Mouse (Mus musculus) ES-Bruce4 (cell line): Measurements from ENCODE around the gene Mfsd11.

Experiments used
- CTCF ChIP-seq: IDR thresholded peaks from one replicate; pipeline ENCODE4 v1.8.1; 2011; ENCODE audit warnings: low read depth, low read length
- EP300 ChIP-seq: IDR thresholded peaks from 2 replicates; pipeline ENCODE4 v1.6.1; 2011; ENCODE audit warnings: low read depth, low read length; ENCODE audit not compliant: insufficient read depth
- POLR2A ChIP-seq: IDR thresholded peaks from one replicate; pipeline ENCODE4 v1.8.1; 2011; ENCODE audit warnings: low read length; ENCODE audit not compliant: insufficient read depth

- no peak for TF ChIP-seq POLR2A
- TF ChIP-seq CTCF, result no peak
- no peak for TF ChIP-seq EP300
Measured at GRCm38 (mm10) chr11:116878454-116878853, 26.2 kb downstream of the Mfsd11 start.
